ENCODE assay signal across 24 mouse cellular contexts in genomic region chr5:51557607-51558278, GRCm38 (mm10). TPM values are rescaled to one million over a fixed set of nuclear protein-coding genes. Genes with fewer than 3 reads are reported as not detected.
DNase-seq lines count a peak whose midpoint lies in the region; ATAC-seq lines count a peak whose summit lies in the region.
"Had no signal": no experiment of that assay in that cellular context is flagged by ENCODE, and none has a peak within 500 bp of the region (broad histone marks: within the 10 kb centered on the region; RNA-seq: fewer than 3 reads in every experiment).

No protein-coding gene starts in this region.

- peak; percentile 55 for DNase-seq in kidney, adult 9 months
- no peak for DNase-seq in kidney, postnatal 36 days
- no peak for DNase-seq in lung, postnatal 10 days
- DNase-seq in liver, embryonic 11.5 days (ENCODE audit: low spot score) = no peak
- no peak for DNase-seq in heart, postnatal 36 days
- DNase-seq: adrenal gland, postnatal 25 days; cerebellum, adult 9-10 months; gastrocnemius, postnatal 10 days; layer of hippocampus, postnatal 36 days; lung, adult 2 months; midbrain, embryonic 14.5 days; retina, postnatal 1 day; right cerebral cortex, postnatal 25 days; thymus, postnatal 25 days had no signal

- H3K27ac ChIP-seq in lung, embryonic 15.5 days = peak overlapping the region; percentile 48; the same call in 1 of the 2 replicates
- H3K27ac ChIP-seq in liver, embryonic 11.5 days (ENCODE audit: low read depth, low read length) = no peak overlapping the region; the same call in 1 of the 2 replicates
- H3K27ac ChIP-seq in liver, embryonic 15.5 days (replicated peaks) = peak overlapping the region; percentile 51
- H3K27ac ChIP-seq in forebrain, embryonic 16.5 days (ENCODE audit: low read length) = no peak overlapping the region
- H3K27ac ChIP-seq: forebrain, embryonic 15.5 days; hindbrain, embryonic 10.5 days; neural tube, embryonic 12.5 days had no signal

- H3K9me3 ChIP-seq in lung, embryonic 15.5 days = no peaks in the 10 kb centered on the region
- no peaks in the 10 kb centered on the region for H3K9me3 ChIP-seq in liver, embryonic 11.5 days (ENCODE audit: control insufficient read depth, low read length)
- H3K9me3 ChIP-seq in liver, embryonic 15.5 days (replicated peaks) = no peaks in the 10 kb centered on the region
- H3K9me3 ChIP-seq in forebrain, embryonic 16.5 days (ENCODE audit: control insufficient read depth, low read length) = no peaks in the 10 kb centered on the region
- H3K9me3 ChIP-seq: forebrain, embryonic 15.5 days; hindbrain, embryonic 10.5 days; megakaryocyte, embryonic 14.5 days; neural tube, embryonic 12.5 days had no signal

- intact Hi-C loops in heart, postnatal 36 days (cut with DNase I) = no loop called here

- H3K27me3 ChIP-seq in lung, embryonic 15.5 days = no peaks in the 10 kb centered on the region
- H3K27me3 ChIP-seq in liver, embryonic 11.5 days (replicated peaks; ENCODE audit: control insufficient read depth, insufficient read depth, low read length) = no peaks in the 10 kb centered on the region
- no peaks in the 10 kb centered on the region for H3K27me3 ChIP-seq in liver, embryonic 15.5 days
- H3K27me3 ChIP-seq in forebrain, embryonic 16.5 days (replicated peaks; ENCODE audit: control insufficient read depth, insufficient read depth, low read length) = no peaks in the 10 kb centered on the region
- H3K27me3 ChIP-seq: forebrain, embryonic 15.5 days; neural tube, embryonic 12.5 days had no signal

- no peak overlapping the region for H3K9ac ChIP-seq in lung, embryonic 15.5 days
- H3K9ac ChIP-seq in liver, embryonic 11.5 days (ENCODE audit: low read depth, low read length) = no peak overlapping the region
- no peak overlapping the region for H3K9ac ChIP-seq in liver, embryonic 15.5 days
- no peak overlapping the region for H3K9ac ChIP-seq in forebrain, embryonic 16.5 days (replicated peaks; ENCODE audit: low read depth, low read length)
- H3K9ac ChIP-seq: forebrain, embryonic 15.5 days; neural tube, embryonic 12.5 days had no signal

- peak; percentile 40; the same call in 1 of the 2 replicates for ATAC-seq in lung, embryonic 15.5 days (ENCODE audit: borderline replicate concordance, extremely low read depth, low FRiP score, low TSS enrichment)
- ATAC-seq in liver, embryonic 11.5 days (replicated peaks; ENCODE audit: low FRiP score) = peak; percentile 56
- ATAC-seq in liver, embryonic 15.5 days (ENCODE audit: insufficient read depth) = peak; percentile 72
- no peak for ATAC-seq in forebrain, embryonic 16.5 days
- ATAC-seq: forebrain, embryonic 15.5 days; hindbrain, embryonic 16.5 days had no signal

- no peaks in the 10 kb centered on the region for H3K36me3 ChIP-seq in lung, embryonic 15.5 days
- no peaks in the 10 kb centered on the region for H3K36me3 ChIP-seq in liver, embryonic 11.5 days (ENCODE audit: control insufficient read depth, insufficient read depth, low read length)
- no peaks in the 10 kb centered on the region for H3K36me3 ChIP-seq in liver, embryonic 15.5 days (replicated peaks)
- H3K36me3 ChIP-seq in forebrain, embryonic 16.5 days (ENCODE audit: control insufficient read depth, insufficient read depth) = no peaks in the 10 kb centered on the region
- H3K36me3 ChIP-seq: forebrain, embryonic 15.5 days; hindbrain, embryonic 10.5 days; neural tube, embryonic 12.5 days had no signal

- no peak overlapping the region for H3K4me3 ChIP-seq in lung, embryonic 15.5 days
- H3K4me3 ChIP-seq in liver, embryonic 11.5 days (ENCODE audit: low read depth, low read length) = no peak overlapping the region
- H3K4me3 ChIP-seq in liver, embryonic 15.5 days (replicated peaks) = no peak overlapping the region
- H3K4me3 ChIP-seq in forebrain, embryonic 16.5 days (replicated peaks; ENCODE audit: low read length) = no peak overlapping the region
- H3K4me3 ChIP-seq: forebrain, embryonic 15.5 days; hindbrain, embryonic 10.5 days; megakaryocyte, embryonic 14.5 days; neural tube, embryonic 12.5 days had no signal

- no peak overlapping the region for H3K4me2 ChIP-seq in lung, embryonic 15.5 days
- H3K4me2 ChIP-seq in liver, embryonic 11.5 days = peak overlapping the region; percentile 5; the same call in 1 of the 2 replicates
- H3K4me2 ChIP-seq in liver, embryonic 15.5 days = no peak overlapping the region
- H3K4me2 ChIP-seq in forebrain, embryonic 16.5 days (ENCODE audit: low read length) = no peak overlapping the region
- H3K4me2 ChIP-seq: forebrain, embryonic 15.5 days; heart, embryonic 11.5 days; neural tube, embryonic 12.5 days had no signal

- peaks cover 20% of the 10 kb centered on the region for H3K4me1 ChIP-seq in lung, embryonic 15.5 days
- H3K4me1 ChIP-seq in liver, embryonic 11.5 days (replicated peaks; ENCODE audit: control insufficient read depth, insufficient read depth, low read length) = no peaks in the 10 kb centered on the region
- H3K4me1 ChIP-seq in liver, embryonic 15.5 days (replicated peaks) = no peaks in the 10 kb centered on the region
- H3K4me1 ChIP-seq in forebrain, embryonic 16.5 days (replicated peaks; ENCODE audit: control insufficient read depth, insufficient read depth, low read length) = peaks cover 15% of the 10 kb centered on the region

- WGBS in lung, embryonic 15.5 days = 48% methylated on average over 4 of the region's 4 CpGs
- 44% methylated on average over 4 of the region's 4 CpGs for WGBS in liver, embryonic 11.5 days
- 21% methylated on average over 4 of the region's 4 CpGs for WGBS in liver, embryonic 15.5 days (ENCODE audit: insufficient replicate concordance)
- WGBS in forebrain, embryonic 16.5 days = 62% methylated on average over 4 of the region's 4 CpGs

RNA-seq across cellular contexts. Expression of gene Ppargc1a, which starts 9.8 kb away (rescaled TPM):
- 5.7 and 6.5 TPM in 2 replicates for polyA plus RNA-seq in lung, embryonic 15.5 days (2015; fragmentation: Nextera tagmentation; extraction: Ambion mirVana)
- polyA plus RNA-seq in liver, embryonic 11.5 days (2014; fragmentation: Nextera tagmentation; extraction: Ambion mirVana) = 3.2 and 3.4 TPM in 2 replicates
- 2.7 and 3.1 TPM in 2 replicates for polyA plus RNA-seq in liver, embryonic 15.5 days (2015; fragmentation: Nextera tagmentation; extraction: Ambion mirVana)
- 7.7 and 9.1 TPM in 2 replicates for polyA plus RNA-seq in forebrain, embryonic 16.5 days (2015; fragmentation: Nextera tagmentation; extraction: Ambion mirVana)
- 100 to 1,000 TPM in 1 of 2 experiments, 10 to 100 TPM in 1; 96.2 to 152 TPM for total RNA-seq in heart, postnatal 36 days (2021)
- total RNA-seq: granulocyte monocyte progenitor cell, adult 5-6 weeks had no signal

Comparison
In these comparisons a context has a peak if more than half of its experiments do, and no peak if none do; other contexts are left out.
1. H3K27ac ChIP-seq: peak in lung, embryonic 15.5 days (single experiment) and liver, embryonic 15.5 days (single experiment); none in liver, embryonic 11.5 days (single experiment) and forebrain, embryonic 16.5 days (single experiment).